Mouse (Mus musculus): ENCODE results near the gene Thop1. TPM values are rescaled to one million over a fixed set of nuclear protein-coding genes. Genes with fewer than 3 reads are reported as not detected.
A peak's percentile ranks its signal among the peaks of the same experiment; 100 is the strongest.

Thop1 gene
- total RNA-seq, 2 experiments from 2014 or later: 52.6 TPM

DNA sequence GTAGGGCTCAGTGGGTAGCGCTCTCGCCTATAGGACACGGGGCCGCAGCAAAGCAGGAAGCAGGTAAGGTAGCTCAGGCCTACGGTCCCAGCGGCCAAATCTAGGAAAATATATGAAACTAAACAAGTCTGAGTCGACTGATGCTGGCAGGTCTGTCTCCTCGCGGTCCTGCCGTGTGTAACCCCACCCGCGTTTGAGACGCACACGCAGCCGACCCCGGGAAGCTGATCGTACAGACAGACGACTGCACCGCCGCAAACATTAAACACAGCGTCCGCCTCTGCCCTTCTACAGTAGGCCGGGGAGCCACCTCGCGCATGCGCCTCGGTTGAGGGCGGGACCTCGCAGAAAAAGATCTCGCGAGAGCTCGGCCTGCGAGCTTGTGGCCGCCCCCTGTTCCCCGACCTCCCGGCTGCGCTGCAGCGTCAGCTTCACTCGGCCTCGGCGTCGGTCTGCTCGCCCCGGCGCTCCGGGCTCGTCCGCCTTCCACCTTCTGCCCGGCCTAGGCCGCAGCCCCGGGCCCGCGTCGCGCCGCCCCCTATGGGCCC lies 35.8 kb downstream of the Thop1 start, which contains the start of gene Map2k2:
Map2k2 (plus strand) TSS at position 351 of the 548 bp plus-strand sequence.
- peak; percentile 95 to 96 for DNase-seq (ENCODE audit: low spot score in 2 of 2)

- peak; percentile 85 to 86 for DNase-seq (ENCODE audit: low spot score in 2 of 2)
Observed at GRCm38 (mm10) chr10:81106113-81106721, 36.4 kb downstream of the Thop1 start.

GRCm38 (mm10) chr10:81112946-81113345 lies 43.1 kb downstream of the Thop1 start:
- DNase-seq (ENCODE audit: low spot score in 2 of 2): no peak

GRCm38 (mm10) chr10:81119625-81120024 lies 49.8 kb downstream of the Thop1 start:
- DNase-seq (ENCODE audit: low spot score in 2 of 2): no peak

DNA sequence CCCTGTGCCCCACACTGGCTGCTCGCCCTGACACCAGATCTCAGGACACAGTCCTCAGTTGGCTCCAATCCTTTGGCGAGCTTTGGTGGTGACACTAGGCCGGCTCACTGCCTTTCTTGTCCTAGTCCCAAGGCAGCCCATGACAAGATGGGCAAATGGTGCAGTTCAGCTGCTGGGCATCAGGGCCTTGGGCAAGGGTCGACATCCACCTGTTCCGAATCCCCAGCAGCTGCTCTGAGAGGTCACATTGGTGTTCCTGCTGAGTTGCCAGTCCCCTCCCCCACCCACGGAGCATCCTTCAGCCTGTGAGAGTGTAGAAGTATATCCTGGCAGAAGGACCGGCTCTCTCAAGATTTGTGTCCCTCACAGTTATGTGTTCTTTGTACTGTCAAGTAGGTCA lies 50.8 kb downstream of the Thop1 start:
- DNase-seq (ENCODE audit: low spot score in 2 of 2): no peak

DNA sequence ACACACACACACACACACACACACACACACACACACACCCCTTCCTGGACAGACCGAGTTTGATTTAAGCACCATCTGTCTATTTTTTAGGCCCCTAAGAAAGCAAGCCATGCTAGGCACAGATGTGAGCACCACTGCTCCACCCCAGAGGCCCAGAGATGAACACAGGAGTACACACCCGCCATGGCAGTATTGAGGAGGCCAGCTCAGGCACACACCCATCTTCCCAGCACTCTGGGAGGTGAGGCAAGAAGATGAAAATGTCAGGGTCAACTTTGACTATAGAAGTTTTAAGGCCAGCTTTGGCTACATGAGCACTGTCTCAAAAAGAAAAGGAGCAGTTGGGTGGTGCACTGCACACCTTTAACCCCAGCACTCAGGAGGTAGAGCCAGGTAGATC lies 53.1 kb downstream of the Thop1 start:
- DNase-seq (ENCODE audit: low spot score in 2 of 2): no peak

- no peak for DNase-seq (ENCODE audit: low spot score in 2 of 2)
Observed at GRCm38 (mm10) chr10:81123500-81123899, 53.7 kb downstream of the Thop1 start.

Small RNA genes lying within 50 kb of the gene (microRNA-seq; reads per million reads assigned to microRNA genes)
- 0 reads per million in 2 experiments for gene Mir5615-1
- 0 reads per million in 2 experiments for gene Mir5615-2

Other genes with a start within 250 kb of the Thop1 start
- 100 to 1,000 TPM; 429 to 450 TPM for gene Oaz1, start 243.4 kb upstream of the Thop1 start, total RNA-seq (2021)
- gene Lingo3, start 226.0 kb upstream of the Thop1 start, total RNA-seq (2021): 10 to 100 TPM; 32.6 to 35.5 TPM
- gene Lsm7, start 214.8 kb upstream of the Thop1 start, total RNA-seq (2021): 10 to 100 TPM; 47.7 to 50.5 TPM
- 10 to 100 TPM; 71.2 to 71.4 TPM for gene Sppl2b, start 214.8 kb upstream of the Thop1 start, total RNA-seq (2021)
- gene Tmprss9, start 198.2 kb upstream of the Thop1 start, total RNA-seq (2021): under 1 TPM; 0.38 to 0.44 TPM
- 100 to 1,000 TPM; 161 to 172 TPM for gene Timm13, start 169.1 kb upstream of the Thop1 start, total RNA-seq (2021)
- gene Lmnb2, start 151.8 kb upstream of the Thop1 start, total RNA-seq (2021): 10 to 100 TPM; 18.2 to 21.5 TPM
- 10 to 100 TPM; 14.0 to 17.6 TPM for gene Gadd45b, start 140.0 kb upstream of the Thop1 start, total RNA-seq (2021)
- 100 to 1,000 TPM; 170 to 173 TPM for gene Gng7, start 55.1 kb upstream of the Thop1 start, total RNA-seq (2021)
- 100 to 1,000 TPM; 100 to 105 TPM for gene Diras1, start 44.4 kb upstream of the Thop1 start, total RNA-seq (2021)
- 10 to 100 TPM; 63.9 to 70.2 TPM for gene Slc39a3, start 32.6 kb upstream of the Thop1 start, total RNA-seq (2021)
- 100 to 1,000 TPM; 169 to 174 TPM for gene Sgta, start 9.9 kb upstream of the Thop1 start, total RNA-seq (2021)
- under 1 TPM; 0.17 to 0.46 TPM for gene Creb3l3, start 28.8 kb downstream of the Thop1 start, total RNA-seq (2021)
- 100 to 1,000 TPM; 132 to 134 TPM for gene Map2k2, start 35.9 kb downstream of the Thop1 start, total RNA-seq (2021)
- 10 to 100 TPM; 61.6 to 63.6 TPM for gene Zbtb7a, start 65.2 kb downstream of the Thop1 start, total RNA-seq (2021)
- 10 to 100 TPM; 25.9 to 28.1 TPM for gene Pias4, start 97.9 kb downstream of the Thop1 start, total RNA-seq (2021)
- gene Eef2, start 106.6 kb downstream of the Thop1 start, total RNA-seq (2021): 1,000 to 10,000 TPM; 1,016 to 1,032 TPM
- gene Dapk3, start 113.0 kb downstream of the Thop1 start, total RNA-seq (2021): 10 to 100 TPM; 59.7 to 60.4 TPM
- gene 4930442H23Rik, start 113.8 kb downstream of the Thop1 start, total RNA-seq (2021): not detected
- gene Nmrk2, start 132.0 kb downstream of the Thop1 start, total RNA-seq (2021): under 1 TPM in 1 of 2 experiments, not detected in 1; 0.26 TPM
- 100 to 1,000 TPM; 149 to 157 TPM for gene Atcay, start 160.8 kb downstream of the Thop1 start, total RNA-seq (2021)
- 10 to 100 TPM; 58.8 to 63.0 TPM for gene Zfr2, start 163.1 kb downstream of the Thop1 start, total RNA-seq (2021)
- 100 to 1,000 TPM; 246 to 268 TPM for gene Matk, start 182.9 kb downstream of the Thop1 start, total RNA-seq (2021)
- gene Mrpl54, start 196.9 kb downstream of the Thop1 start, total RNA-seq (2021): 10 to 100 TPM; 36.5 to 50.4 TPM
- 10 to 100 TPM; 39.9 to 41.8 TPM for gene Apba3, start 196.9 kb downstream of the Thop1 start, total RNA-seq (2021)
- 1 to 10 TPM; 1.6 to 2.5 TPM for gene Tjp3, start 221.5 kb downstream of the Thop1 start, total RNA-seq (2021)
- gene Pip5k1c, start 222.9 kb downstream of the Thop1 start, total RNA-seq (2021): 100 to 1,000 TPM; 330 to 352 TPM

Data from layer of hippocampus, postnatal 14 days (tissue).